Comparison of ENCODE assay signal across 8 mouse cellular contexts in genomic region chr11:55419678-55420307, GRCm38 (mm10). TPM values are rescaled to one million over a fixed set of nuclear protein-coding genes. Genes with fewer than 3 reads are reported as not detected.
DNase-seq lines count a peak whose midpoint lies in the region; ATAC-seq and TF ChIP-seq lines count a peak whose summit lies in the region.

No protein-coding gene starts in this region.

- H3K9me3 ChIP-seq in intestine, postnatal 0 days (ENCODE audit: control insufficient read depth), result no peaks in the 10 kb centered on the region
- H3K9me3 ChIP-seq in liver, embryonic 14.5 days (ENCODE audit: control insufficient read depth, low read length), result no peaks in the 10 kb centered on the region
- H3K9me3 ChIP-seq in neural tube, embryonic 14.5 days (ENCODE audit: control insufficient read depth, low read length), result no peaks in the 10 kb centered on the region

- no peak for DNase-seq in cerebellum, adult 11-12 months
- peak; percentile 85 for DNase-seq in embryo, embryonic 10 days (ENCODE audit: low spot score)
- DNase-seq in heart, adult 11 months, result peak; percentile 99
- DNase-seq in liver, embryonic 14.5 days (ENCODE audit: low read depth in 3 of 3, low spot score in 3 of 3), result no peak
- DNase-seq in cerebellum, postnatal 36 days, result no peak

- H3K27me3 ChIP-seq in intestine, postnatal 0 days (replicated peaks; ENCODE audit: control insufficient read depth, insufficient read depth, low read length), result no peaks in the 10 kb centered on the region
- no peaks in the 10 kb centered on the region for H3K27me3 ChIP-seq in liver, embryonic 14.5 days (ENCODE audit: control insufficient read depth, insufficient read depth, low read length)
- no peaks in the 10 kb centered on the region for H3K27me3 ChIP-seq in neural tube, embryonic 14.5 days (ENCODE audit: control insufficient read depth, insufficient read depth, low read length)

- H3K27ac ChIP-seq in intestine, postnatal 0 days (ENCODE audit: low read depth, low read length), result peak overlapping the region; percentile 82
- no peak overlapping the region for H3K27ac ChIP-seq in liver, embryonic 14.5 days
- H3K27ac ChIP-seq in neural tube, embryonic 14.5 days (ENCODE audit: low read depth, low read length), result peak overlapping the region; percentile 67

- 0 out of 2 replicates have a peak, but pooled peaks cover 3% of the 10 kb centered on the region for H3K4me1 ChIP-seq in intestine, postnatal 0 days (replicated peaks; ENCODE audit: control insufficient read depth, insufficient read depth, low read length)
- peaks cover 0 to 22% of the 10 kb centered on the region in 2 experiments; a peak in 2 of 4 replicates for H3K4me1 ChIP-seq in liver, embryonic 14.5 days (replicated peaks; ENCODE audit: control insufficient read depth in 2 of 2, insufficient read depth in 2 of 2, low read length in 1 of 2)
- 0 out of 2 replicates have a peak, but pooled peaks cover 18% of the 10 kb centered on the region for H3K4me1 ChIP-seq in neural tube, embryonic 14.5 days (ENCODE audit: control insufficient read depth, insufficient read depth, low read length)

- H3K4me3 ChIP-seq in intestine, postnatal 0 days (ENCODE audit: low read depth, low read length), result peak overlapping the region; percentile 53
- peak overlapping the region; percentile 37 to 58 for H3K4me3 ChIP-seq in liver, embryonic 14.5 days (ENCODE audit: insufficient read depth in 1 of 2, low read depth in 2 of 2, low read length in 2 of 2)
- H3K4me3 ChIP-seq in neural tube, embryonic 14.5 days (ENCODE audit: low read depth, low read length), result peak overlapping the region; percentile 36

- peak overlapping the region; percentile 62 for H3K9ac ChIP-seq in intestine, postnatal 0 days (ENCODE audit: low read depth, low read length)
- peak overlapping the region; percentile 23; the same call in 1 of the 2 replicates for H3K9ac ChIP-seq in liver, embryonic 14.5 days (replicated peaks)
- peak overlapping the region; percentile 13 for H3K9ac ChIP-seq in neural tube, embryonic 14.5 days (replicated peaks; ENCODE audit: low read depth, low read length)

- no peaks in the 10 kb centered on the region for H3K36me3 ChIP-seq in intestine, postnatal 0 days (ENCODE audit: control insufficient read depth, insufficient read depth)
- H3K36me3 ChIP-seq in liver, embryonic 14.5 days (replicated peaks; ENCODE audit: control insufficient read depth, insufficient read depth, low read depth), result no peaks in the 10 kb centered on the region
- no peaks in the 10 kb centered on the region for H3K36me3 ChIP-seq in neural tube, embryonic 14.5 days (ENCODE audit: control insufficient read depth, insufficient read depth, low read length)

- peak overlapping the region; percentile 55 for H3K4me2 ChIP-seq in intestine, postnatal 0 days (replicated peaks; ENCODE audit: low read depth)
- H3K4me2 ChIP-seq in liver, embryonic 14.5 days (ENCODE audit: low read depth), result no peak overlapping the region; the same call in 1 of the 2 replicates
- H3K4me2 ChIP-seq in neural tube, embryonic 14.5 days (ENCODE audit: low read depth, low read length), result peak overlapping the region; percentile 29

- TF ChIP-seq CTCF in intestine, postnatal 0 days (IDR thresholded peaks at IDR 0.05; ENCODE audit: low read depth), result peak; percentile 40
- no peak for TF ChIP-seq CTCF in liver, embryonic 14.5 days (IDR thresholded peaks at IDR 0.05; ENCODE audit: low read depth)

- TF ChIP-seq EP300 in liver, embryonic 14.5 days (IDR thresholded peaks at IDR 0.05; ENCODE audit: low read depth), result no peak

- 34% methylated on average over 9 of the region's 9 CpGs for WGBS in intestine, postnatal 0 days
- 26% methylated on average over 9 of the region's 9 CpGs for WGBS in liver, embryonic 14.5 days (ENCODE audit: insufficient replicate concordance)
- 2% methylated on average over 8 of the region's 9 CpGs for WGBS in neural tube, embryonic 14.5 days

- peak; percentile 26; the same call in 1 of the 2 replicates for ATAC-seq in cerebellum, adult (ENCODE audit: insufficient number of reproducible peaks, low FRiP score, low TSS enrichment)
- peak; percentile 58 for ATAC-seq in intestine, postnatal 0 days
- 0 out of 2 replicates have a peak, but pooled peaks have one; percentile 37 for ATAC-seq in liver, embryonic 14.5 days (ENCODE audit: insufficient read depth)
- ATAC-seq in neural tube, embryonic 14.5 days (ENCODE audit: low read depth), result peak; percentile 68; the same call in 1 of the 2 replicates

RNA-seq across cellular contexts. Expression of gene Sparc, which starts 3.2 kb away (rescaled TPM):
- 931 and 943 TPM in 2 replicates for polyA plus RNA-seq in intestine, postnatal 0 days (2015; fragmentation: Nextera tagmentation; extraction: Ambion mirVana)
- 47.5 and 64.9 TPM in 2 replicates for polyA plus RNA-seq in liver, embryonic 14.5 days (2012; rRNA removed)
- 88.2 and 91.2 TPM in 2 replicates for polyA plus RNA-seq in liver, embryonic 14.5 days (2014; fragmentation: Nextera tagmentation; extraction: Ambion mirVana)
- polyA plus RNA-seq in neural tube, embryonic 14.5 days (2014; fragmentation: Nextera tagmentation; extraction: Ambion mirVana), result 312 and 741 TPM in 2 replicates

RNA-seq across cellular contexts. Expression of gene Atox1, which starts 41.2 kb away (rescaled TPM):
- polyA plus RNA-seq in intestine, postnatal 0 days (2015; fragmentation: Nextera tagmentation; extraction: Ambion mirVana), result 637 and 641 TPM in 2 replicates
- polyA plus RNA-seq in liver, embryonic 14.5 days (2012; rRNA removed), result 97.4 and 120 TPM in 2 replicates
- 198 and 209 TPM in 2 replicates for polyA plus RNA-seq in liver, embryonic 14.5 days (2014; fragmentation: Nextera tagmentation; extraction: Ambion mirVana)
- polyA plus RNA-seq in neural tube, embryonic 14.5 days (2014; fragmentation: Nextera tagmentation; extraction: Ambion mirVana), result 295 and 303 TPM in 2 replicates

RNA-seq across cellular contexts. Expression of gene G3bp1, which starts 49.7 kb away (rescaled TPM):
- 41.0 and 43.6 TPM in 2 replicates for polyA plus RNA-seq in intestine, postnatal 0 days (2015; fragmentation: Nextera tagmentation; extraction: Ambion mirVana)
- polyA plus RNA-seq in liver, embryonic 14.5 days (2012; rRNA removed), result 23.3 and 27.7 TPM in 2 replicates
- 58.4 and 66.4 TPM in 2 replicates for polyA plus RNA-seq in liver, embryonic 14.5 days (2014; fragmentation: Nextera tagmentation; extraction: Ambion mirVana)
- polyA plus RNA-seq in neural tube, embryonic 14.5 days (2014; fragmentation: Nextera tagmentation; extraction: Ambion mirVana), result 96.9 and 111 TPM in 2 replicates

Comparison
In these comparisons a context has a peak if more than half of its experiments do, and no peak if none do; other contexts are left out.
1. DNase-seq: peak in embryo, embryonic 10 days (single experiment) and heart, adult 11 months (single experiment); none in cerebellum, adult 11-12 months (single experiment), liver, embryonic 14.5 days (0 of 3) and cerebellum, postnatal 36 days (0 of 2).
2. Peak in every context shown above with its lines, with median percentiles within 50 percentile points of each other: ATAC-seq, H3K4me3 ChIP-seq and H3K9ac ChIP-seq.